11 mouse cellular contexts compared by ENCODE assay signal in genomic region chr6:56917578-56918368, GRCm38 (mm10). TPM values are rescaled to one million over a fixed set of nuclear protein-coding genes. Genes with fewer than 3 reads are reported as not detected.
A peak's percentile ranks its signal among the peaks of the same experiment; 100 is the strongest.
DNase-seq lines count a peak whose midpoint lies in the region; ATAC-seq and TF ChIP-seq lines count a peak whose summit lies in the region.
"Had no signal": no experiment of that assay in that cellular context is flagged by ENCODE, and none has a peak within 500 bp of the region (broad histone marks: within the 10 kb centered on the region; RNA-seq: fewer than 3 reads in every experiment).

No protein-coding gene starts in this region.

- no peak for TF ChIP-seq CTCF in heart, adult 2 months (IDR thresholded peaks at IDR 0.05)
- no peak for TF ChIP-seq CTCF in testis, adult 2 months (IDR thresholded peaks at IDR 0.05; ENCODE audit: control insufficient read depth, insufficient read depth, insufficient replicate concordance, low read depth, low read length)

- WGBS in heart, adult 2 months: 35% methylated on average over 12 of the region's 12 CpGs
- WGBS in liver, embryonic 15.5 days (ENCODE audit: insufficient replicate concordance): 21% methylated on average over 12 of the region's 12 CpGs
- 86% methylated on average over 12 of the region's 12 CpGs for WGBS in midbrain, embryonic 16.5 days

- H3K79me2 ChIP-seq in heart, adult 2 months (replicated peaks; ENCODE audit: control insufficient read depth, insufficient read depth, low read length): peaks cover 4% of the 10 kb centered on the region

- H3K27ac ChIP-seq in heart, adult 2 months: peak overlapping the region; percentile 36
- H3K27ac ChIP-seq in testis, adult 2 months (ENCODE audit: control insufficient read depth, insufficient read depth, low read depth, low read length): peak overlapping the region; percentile 68
- peak overlapping the region; percentile 98 for H3K27ac ChIP-seq in liver, embryonic 15.5 days (replicated peaks)
- no peak overlapping the region for H3K27ac ChIP-seq in midbrain, embryonic 16.5 days (ENCODE audit: low read length)
- H3K27ac ChIP-seq: hindbrain, postnatal 0 days; midbrain, embryonic 15.5 days had no signal

- H3K4me3 ChIP-seq in heart, adult 2 months: no peak overlapping the region
- no peak overlapping the region for H3K4me3 ChIP-seq in testis, adult 2 months (ENCODE audit: control insufficient read depth, low read depth, low read length)
- peak overlapping the region; percentile 79 for H3K4me3 ChIP-seq in liver, embryonic 15.5 days (replicated peaks)
- H3K4me3 ChIP-seq in midbrain, embryonic 16.5 days (ENCODE audit: low read depth, low read length): no peak overlapping the region
- H3K4me3 ChIP-seq: midbrain, embryonic 15.5 days had no signal

- no peak for TF ChIP-seq EP300 in heart, adult 2 months (IDR thresholded peaks at IDR 0.05; ENCODE audit: insufficient read depth, low read depth, low read length)

- no peaks in the 10 kb centered on the region for H3K9me3 ChIP-seq in liver, embryonic 15.5 days (replicated peaks)
- H3K9me3 ChIP-seq in midbrain, embryonic 16.5 days (replicated peaks; ENCODE audit: control insufficient read depth, low read length, poor library complexity, severe bottlenecking): no peaks in the 10 kb centered on the region
- H3K9me3 ChIP-seq: midbrain, embryonic 15.5 days had no signal

- H3K36me3 ChIP-seq in heart, adult 2 months (ENCODE audit: control insufficient read depth, insufficient read depth, low read length): peaks cover 6% of the 10 kb centered on the region
- no peaks in the 10 kb centered on the region for H3K36me3 ChIP-seq in testis, adult 2 months (ENCODE audit: control insufficient read depth, insufficient read depth, low read length)
- H3K36me3 ChIP-seq in liver, embryonic 15.5 days (replicated peaks): peaks cover 23% of the 10 kb centered on the region
- H3K36me3 ChIP-seq in midbrain, embryonic 16.5 days (ENCODE audit: control insufficient read depth, insufficient read depth, low read length): no peaks in the 10 kb centered on the region
- H3K36me3 ChIP-seq: midbrain, embryonic 15.5 days had no signal

- H3K4me2 ChIP-seq in liver, embryonic 15.5 days: peak overlapping the region; percentile 80
- no peak overlapping the region for H3K4me2 ChIP-seq in midbrain, embryonic 16.5 days (ENCODE audit: low read length)
- H3K4me2 ChIP-seq: midbrain, embryonic 15.5 days had no signal

- H3K27me3 ChIP-seq in heart, adult 2 months (ENCODE audit: control insufficient read depth, insufficient read depth, low read length): no peaks in the 10 kb centered on the region
- H3K27me3 ChIP-seq in testis, adult 2 months (ENCODE audit: control insufficient read depth, insufficient read depth, low read length): no peaks in the 10 kb centered on the region
- no peaks in the 10 kb centered on the region for H3K27me3 ChIP-seq in liver, embryonic 15.5 days
- H3K27me3 ChIP-seq in midbrain, embryonic 16.5 days (ENCODE audit: control insufficient read depth, insufficient read depth, low read depth, low read length): no peaks in the 10 kb centered on the region
- H3K27me3 ChIP-seq: midbrain, embryonic 15.5 days had no signal

- intact Hi-C loops in heart, adult 2 months (cut with DNase I): no loop called here
- intact Hi-C loops in heart, postnatal 10 days (cut with DNase I): no loop called here

- ATAC-seq in liver, embryonic 15.5 days (ENCODE audit: insufficient read depth): peak; percentile 80
- no peak for ATAC-seq in midbrain, embryonic 16.5 days
- ATAC-seq: hindbrain, postnatal 0 days; midbrain, embryonic 15.5 days had no signal

- H3K4me1 ChIP-seq in heart, adult 2 months (ENCODE audit: control insufficient read depth, insufficient read depth, low read length): peaks cover 10% of the 10 kb centered on the region
- H3K4me1 ChIP-seq in testis, adult 2 months (ENCODE audit: control insufficient read depth, insufficient read depth, low read length): no peaks in the 10 kb centered on the region
- H3K4me1 ChIP-seq in liver, embryonic 15.5 days (replicated peaks): peaks cover 94% of the 10 kb centered on the region
- peaks cover 14% of the 10 kb centered on the region for H3K4me1 ChIP-seq in midbrain, embryonic 16.5 days (ENCODE audit: control insufficient read depth, insufficient read depth, low read length)

- H3K9ac ChIP-seq in heart, adult 2 months (ENCODE audit: low read depth, low read length): no peak overlapping the region
- peak overlapping the region; percentile 56 for H3K9ac ChIP-seq in liver, embryonic 15.5 days
- H3K9ac ChIP-seq in midbrain, embryonic 16.5 days (ENCODE audit: low read depth, low read length): no peak overlapping the region
- H3K9ac ChIP-seq: midbrain, embryonic 15.5 days had no signal

- no peak for TF ChIP-seq POLR2A in heart, adult 2 months (IDR thresholded peaks at IDR 0.05; ENCODE audit: insufficient read depth, low read depth, low read length)
- TF ChIP-seq POLR2A in testis, adult 2 months (IDR thresholded peaks at IDR 0.05; ENCODE audit: control insufficient read depth, low read depth, low read length): no peak

- no peak for DNase-seq in heart, adult 2 months
- DNase-seq in heart, postnatal 10 days: no peak
- DNase-seq in testis, postnatal 10 days (ENCODE audit: low spot score): no peak
- peak; percentile 52 for DNase-seq in thymus, postnatal 4 days
- DNase-seq in right cerebral cortex, postnatal 10 days (ENCODE audit: low spot score in 2 of 2): no peak
- DNase-seq: left cerebral cortex, postnatal 4 days had no signal

RNA-seq across cellular contexts. Expression of gene Nt5c3, which starts 6.0 kb away (rescaled TPM):
- total RNA-seq in heart, adult 2 months (2021): 10 to 100 TPM; 62.4 to 75.5 TPM
- 16.9 and 49.2 TPM in 2 replicates for polyA plus RNA-seq in heart, adult 2 months (2012; rRNA removed)
- 10 to 100 TPM; 55.7 to 70.7 TPM for total RNA-seq in heart, postnatal 10 days (2021)
- 4.8 and 7.4 TPM in 2 replicates for polyA plus RNA-seq in testis, adult 2 months (2012; rRNA removed)
- polyA plus RNA-seq in liver, embryonic 15.5 days (2015; fragmentation: Nextera tagmentation; extraction: Ambion mirVana): 234 and 240 TPM in 2 replicates
- 181 and 186 TPM in 2 replicates for polyA plus RNA-seq in midbrain, embryonic 16.5 days (2015; fragmentation: Nextera tagmentation; extraction: Ambion mirVana)

RNA-seq across cellular contexts. Expression of gene Vmn1r4, which starts 6.0 kb away (rescaled TPM):
- total RNA-seq in heart, adult 2 months (2021): under 1 TPM in 1 of 2 experiments, not detected in 1; 0.16 TPM
- 0.06 and 0.29 TPM in 2 replicates for polyA plus RNA-seq in heart, adult 2 months (2012; rRNA removed)
- under 1 TPM in 1 of 2 experiments, not detected in 1; 0.17 TPM for total RNA-seq in heart, postnatal 10 days (2021)
- 0.75 and 0.90 TPM in 2 replicates for polyA plus RNA-seq in testis, adult 2 months (2012; rRNA removed)
- polyA plus RNA-seq in liver, embryonic 15.5 days (2015; fragmentation: Nextera tagmentation; extraction: Ambion mirVana): 0.15 and 0.16 TPM in 2 replicates
- 0.76 and 0.92 TPM in 2 replicates for polyA plus RNA-seq in midbrain, embryonic 16.5 days (2015; fragmentation: Nextera tagmentation; extraction: Ambion mirVana)

RNA-seq across cellular contexts. Expression of gene Vmn1r5, which starts 52.3 kb away (rescaled TPM):
- not detected for total RNA-seq in heart, adult 2 months (2021)
- not detected in 2 replicates for polyA plus RNA-seq in heart, adult 2 months (2012; rRNA removed)
- total RNA-seq in heart, postnatal 10 days (2021): not detected
- polyA plus RNA-seq in testis, adult 2 months (2012; rRNA removed): 0.10 TPM in 1 of 2 replicates, not detected in the other
- polyA plus RNA-seq in liver, embryonic 15.5 days (2015; fragmentation: Nextera tagmentation; extraction: Ambion mirVana): not detected in 2 replicates
- not detected in 2 replicates for polyA plus RNA-seq in midbrain, embryonic 16.5 days (2015; fragmentation: Nextera tagmentation; extraction: Ambion mirVana)
- total RNA-seq: hindbrain, postnatal 0 days; left cerebral cortex, postnatal 4 days had no signal
- polyA plus RNA-seq: hindbrain, postnatal 0 days; midbrain, embryonic 15.5 days had no signal
